Mouse (Mus musculus) gastrocnemius, postnatal 10 days (tissue): ENCODE measurements around the gene Mup7. TPM values are rescaled to one million over a fixed set of nuclear protein-coding genes. Genes with fewer than 3 reads are reported as not detected.
"Not testable (repeated sequence)": the region's sequence is repeated elsewhere in the genome, so short reads cannot be mapped to it uniquely, and the experiment has no call there.

Experiments
- DNase-seq: peaks from one replicate; pipeline ENCODE4 v3.0.0; 2021; ENCODE audit warnings: mixed read lengths
- long read RNA-seq, 2 experiments: library from polyadenylated mRNA; stranded (forward); transcript quantifications; one replicate each; pipeline ENCODE4 v2.0.0; 2021
- total RNA-seq, 2 experiments: library from RNA; stranded (reverse); gene quantifications; 2 replicates each; pipeline ENCODE4 v1.2.3; 2021

Mup7 gene
- total RNA-seq, result not detected
- long read RNA-seq, experiment 1, result 0 reads
- long read RNA-seq, experiment 2, result 0 reads

DNA sequence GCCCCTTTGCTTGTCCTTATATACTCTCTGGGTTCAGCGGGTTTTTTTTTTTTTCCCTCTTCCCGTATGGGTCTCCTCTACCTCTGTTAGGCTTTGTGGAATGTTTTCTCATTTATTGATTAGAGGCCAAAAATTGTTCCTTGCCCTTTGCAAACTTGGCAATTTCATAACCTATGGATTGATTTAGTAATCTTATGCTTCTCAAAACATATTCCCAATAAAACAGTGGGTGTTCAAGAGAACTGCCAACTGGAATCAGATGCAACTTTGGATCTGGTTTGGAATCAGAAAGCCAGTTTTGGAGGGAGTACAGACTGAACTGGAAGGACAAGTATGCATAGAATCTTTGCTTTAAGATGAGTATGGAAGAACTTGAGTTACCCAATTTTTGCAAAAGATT lies at the start of gene Mup7:
TSS of gene Mup7 (minus strand) at position 101 of the 400 bp plus-strand sequence.
- not testable (repeated sequence) for DNase-seq

DNA sequence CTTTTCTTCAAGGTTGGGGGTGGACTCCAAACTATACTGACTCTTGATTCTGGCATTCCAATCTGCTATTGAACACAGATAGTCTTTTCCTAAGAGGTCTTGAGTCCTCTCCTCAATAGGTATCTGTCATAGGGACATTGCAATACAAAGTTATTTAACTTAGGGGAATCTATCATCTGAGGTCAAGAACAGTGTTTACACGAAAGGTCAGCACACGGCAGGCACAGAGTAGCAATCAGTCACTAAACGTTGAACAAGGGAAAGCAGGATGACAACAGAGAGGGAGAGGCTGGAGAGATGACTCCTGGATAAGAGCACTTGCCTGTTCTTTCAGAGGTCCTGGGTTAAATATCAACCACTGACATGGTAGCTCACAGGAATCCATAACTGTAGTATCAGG lies 9.6 kb upstream of the Mup7 start:
- DNase-seq, result not testable (repeated sequence)

DNA sequence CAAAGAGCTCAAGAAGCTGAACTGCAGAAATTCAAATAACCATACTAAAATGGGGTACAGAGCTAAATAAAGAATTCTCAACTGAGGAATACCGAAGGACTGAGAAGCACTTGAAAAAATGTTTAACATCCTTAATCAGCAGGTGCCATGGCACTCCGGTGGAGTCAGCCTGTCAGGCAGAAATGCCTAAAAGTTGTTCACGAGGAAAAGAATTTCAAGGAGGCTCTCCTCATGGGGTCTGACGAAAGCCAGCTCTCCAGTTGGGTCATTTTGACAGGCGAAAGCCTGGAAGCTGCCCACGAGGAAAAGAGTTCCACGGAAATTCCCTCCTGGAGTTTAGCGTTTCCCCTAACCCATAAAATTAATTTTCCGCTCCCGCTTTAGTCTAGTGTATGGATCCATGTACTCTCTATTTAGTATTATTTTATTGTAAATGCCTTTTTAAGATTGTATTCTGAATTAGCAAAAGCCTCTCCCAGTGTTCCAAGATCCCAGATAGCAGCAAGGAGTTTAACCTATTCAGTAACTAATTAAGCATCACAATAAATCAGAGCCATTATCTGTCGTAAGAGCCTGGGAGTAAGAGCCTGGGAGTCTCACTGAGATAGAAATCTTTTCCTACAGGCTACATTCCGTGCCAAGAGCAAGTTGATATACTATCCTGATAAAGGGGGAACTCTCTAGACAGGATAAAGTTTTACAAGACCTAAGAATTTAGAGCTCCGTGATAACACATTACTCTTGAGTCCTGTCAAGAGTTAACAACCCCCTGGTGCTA lies 40.8 kb downstream of the Mup7 start:
- DNase-seq, result not testable (repeated sequence)

DNA sequence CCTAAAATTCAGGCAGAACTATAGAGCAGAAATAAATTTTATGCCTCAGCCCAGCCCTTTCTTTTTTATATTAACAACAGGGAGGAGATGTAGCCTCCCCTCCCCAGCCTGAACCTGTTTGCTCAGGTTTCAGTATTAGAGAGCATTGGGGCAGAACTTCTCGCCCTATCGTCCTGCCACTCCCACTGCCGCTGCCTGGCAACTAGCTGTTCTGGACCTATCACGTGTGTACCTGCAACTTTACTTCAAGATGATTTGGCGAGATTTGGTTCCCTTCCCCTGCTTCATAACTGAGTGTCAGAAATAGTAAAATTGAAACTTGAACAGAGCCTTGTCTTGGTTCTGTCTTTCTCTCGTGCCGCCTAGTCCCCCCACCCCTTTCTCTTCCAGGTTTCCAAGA lies 50.1 kb downstream of the Mup7 start:
- not testable (repeated sequence) for DNase-seq

Other genes starting within 250 kb of the Mup7 start
- not detected for gene Slc46a2, start 155.4 kb downstream of the Mup7 start, total RNA-seq
- gene Mup4, start 109.8 kb downstream of the Mup7 start, total RNA-seq, result not detected
- gene Mup6, start 106.2 kb downstream of the Mup7 start, total RNA-seq, result not detected
- not detected for gene Mup2, start 83.8 kb upstream of the Mup7 start, total RNA-seq
- not detected for gene Mup8, start 152.1 kb upstream of the Mup7 start, total RNA-seq